Mouse (Mus musculus): Measurements from ENCODE around the gene Slc6a9. TPM values are rescaled to one million over a fixed set of nuclear protein-coding genes. Genes with fewer than 3 reads are reported as not detected.

Gene Slc6a9
- polyA plus RNA-seq, 2 experiments, result 31.5 to 56.3 TPM

GRCm38 (mm10) chr4:117913421-117913820 is 79.1 kb downstream of the Slc6a9 start:
- Histone ChIP-seq H3K36me3 (replicated peaks; ENCODE audit: control insufficient read depth, insufficient read depth, low read depth) (peaks cover 6% of the 10 kb centered on the region; the same call in 1 of the 2 replicates), H3K9me3 (ENCODE audit: control insufficient read depth, low read length) (no peaks in the 10 kb centered on the region), H3K4me1 (replicated peaks; ENCODE audit: control insufficient read depth in 2 of 2, insufficient read depth in 2 of 2, low read length in 1 of 2) (peaks cover 11 to 20% of the 10 kb centered on the region in 2 experiments), H3K27me3 (ENCODE audit: control insufficient read depth, insufficient read depth, low read length) (no peaks in the 10 kb centered on the region), H3K9ac (replicated peaks) (peak overlapping the region; percentile 91), H3K4me3 (ENCODE audit: insufficient read depth in 1 of 2, low read depth in 2 of 2, low read length in 2 of 2) (peak overlapping the region; percentile 73 to 90), H3K4me2 (ENCODE audit: low read depth) (peak overlapping the region; percentile 93), H3K27ac (no peak overlapping the region)
- TF ChIP-seq CTCF (IDR thresholded peaks at IDR 0.05; ENCODE audit: low read depth) (no peak), EP300 (IDR thresholded peaks at IDR 0.05; ENCODE audit: low read depth) (no peak)
- DNase-seq (ENCODE audit: low read depth in 3 of 3, low spot score in 3 of 3) (no peak), ATAC-seq (ENCODE audit: insufficient read depth) (no peak)
- WGBS (ENCODE audit: insufficient replicate concordance), result 64% methylated on average over 3 of the region's 3 CpGs

- no peak overlapping the region for H3K27ac ChIP-seq
- no peak for ATAC-seq (ENCODE audit: insufficient read depth)
Observed at GRCm38 (mm10) chr4:117914031-117914430, 79.7 kb downstream of the Slc6a9 start.

GRCm38 (mm10) chr4:117914591-117915442 is 80.5 kb downstream of the Slc6a9 start, which contains the start of gene Ipo13:
TSS of gene Ipo13 (minus strand) at chr4:117914999.
- whole genome bisulfite sequencing (ENCODE audit: insufficient replicate concordance), result under 1% methylated on average over 60 of the region's 61 CpGs
- peak; percentile 80 to 85 (median 81) for DNase-seq (ENCODE audit: low read depth in 3 of 3, low spot score in 3 of 3)
- Histone ChIP-seq H3K9me3 (ENCODE audit: control insufficient read depth, low read length) (no peaks in the 10 kb centered on the region), H3K4me3 (ENCODE audit: insufficient read depth in 1 of 2, low read depth in 2 of 2, low read length in 2 of 2) (peak within 1 kb of the TSS; percentile 73 to 90), H3K27me3 (ENCODE audit: control insufficient read depth, insufficient read depth, low read length) (no peaks in the 10 kb centered on the region), H3K4me1 (replicated peaks; ENCODE audit: control insufficient read depth in 2 of 2, insufficient read depth in 2 of 2, low read length in 1 of 2) (peaks cover 11 to 20% of the 10 kb centered on the region in 2 experiments), H3K36me3 (replicated peaks; ENCODE audit: control insufficient read depth, insufficient read depth, low read depth) (peaks cover 6% of the 10 kb centered on the region; the same call in 1 of the 2 replicates), H3K9ac (replicated peaks) (peak within 1 kb of the TSS; percentile 91), H3K4me2 (ENCODE audit: low read depth) (peak within 1 kb of the TSS; percentile 93), H3K27ac (peak within 1 kb of the TSS; percentile 76)
- peak; percentile 52 for TF ChIP-seq CTCF (IDR thresholded peaks at IDR 0.05; ENCODE audit: low read depth)
- TF ChIP-seq EP300 (IDR thresholded peaks at IDR 0.05; ENCODE audit: low read depth), result peak; percentile 77
- ATAC-seq (ENCODE audit: insufficient read depth), result peak; percentile 95

More at GRCm38 (mm10) chr4:117914031-117914430, 79.7 kb downstream of the Slc6a9 start:
- Histone ChIP-seq H3K4me3 (ENCODE audit: insufficient read depth in 1 of 2, low read depth in 2 of 2, low read length in 2 of 2) (peak overlapping the region; percentile 73 to 90), H3K27me3 (ENCODE audit: control insufficient read depth, insufficient read depth, low read length) (no peaks in the 10 kb centered on the region), H3K9ac (replicated peaks) (peak overlapping the region; percentile 91), H3K9me3 (ENCODE audit: control insufficient read depth, low read length) (no peaks in the 10 kb centered on the region), H3K4me1 (replicated peaks; ENCODE audit: control insufficient read depth in 2 of 2, insufficient read depth in 2 of 2, low read length in 1 of 2) (peaks cover 11 to 20% of the 10 kb centered on the region in 2 experiments), H3K4me2 (ENCODE audit: low read depth) (peak overlapping the region; percentile 93), H3K36me3 (replicated peaks; ENCODE audit: control insufficient read depth, insufficient read depth, low read depth) (peaks cover 6% of the 10 kb centered on the region; the same call in 1 of the 2 replicates)
- TF ChIP-seq CTCF (IDR thresholded peaks at IDR 0.05; ENCODE audit: low read depth) (no peak), EP300 (IDR thresholded peaks at IDR 0.05; ENCODE audit: low read depth) (no peak)
- WGBS (ENCODE audit: insufficient replicate concordance), result 15% methylated on average over 8 of the region's 8 CpGs
- DNase-seq (ENCODE audit: low read depth in 3 of 3, low spot score in 3 of 3), result no peak

- Histone ChIP-seq H3K36me3 (replicated peaks; ENCODE audit: control insufficient read depth, insufficient read depth, low read depth) (peaks cover 6% of the 10 kb centered on the region; the same call in 1 of the 2 replicates), H3K4me3 (ENCODE audit: insufficient read depth in 1 of 2, low read depth in 2 of 2, low read length in 2 of 2) (peak overlapping the region; percentile 73 to 90), H3K27ac (peak overlapping the region; percentile 76), H3K9ac (replicated peaks) (peak overlapping the region; percentile 91), H3K9me3 (ENCODE audit: control insufficient read depth, low read length) (no peaks in the 10 kb centered on the region), H3K27me3 (ENCODE audit: control insufficient read depth, insufficient read depth, low read length) (no peaks in the 10 kb centered on the region), H3K4me2 (ENCODE audit: low read depth) (peak overlapping the region; percentile 93), H3K4me1 (replicated peaks; ENCODE audit: control insufficient read depth in 2 of 2, insufficient read depth in 2 of 2, low read length in 1 of 2) (peaks cover 11 to 20% of the 10 kb centered on the region in 2 experiments)
- under 1% methylated on average over 19 of the region's 19 CpGs for WGBS (ENCODE audit: insufficient replicate concordance)
- TF ChIP-seq CTCF (IDR thresholded peaks at IDR 0.05; ENCODE audit: low read depth), result no peak
- no peak for TF ChIP-seq EP300 (IDR thresholded peaks at IDR 0.05; ENCODE audit: low read depth)
- no peak for ATAC-seq (ENCODE audit: insufficient read depth)
- DNase-seq (ENCODE audit: low read depth in 3 of 3, low spot score in 3 of 3), result no peak
Observed at GRCm38 (mm10) chr4:117915489-117916105, 81.3 kb downstream of the Slc6a9 start.
